Mouse (Mus musculus) MEL-GATA-1-ER (cell line): ENCODE measurements at regions not wholly inside any gene's neighbourhood (a gene's known extent, or its start where the extent isn't known, plus 50 kb on each side); places are given as distances from the start of the nearest gene placed in this dataset.

Experiments
- DNase-seq: peaks from one replicate; pipeline ENCODE4 v3.0.0-alpha.2; 2012; ENCODE audit warnings: low read depth; ENCODE audit errors: extremely low read depth

- no peak for DNase-seq
Observed at GRCm38 (mm10) chr7:119384670-119385241, 74.3 kb downstream of the Gp2 start.

DNA sequence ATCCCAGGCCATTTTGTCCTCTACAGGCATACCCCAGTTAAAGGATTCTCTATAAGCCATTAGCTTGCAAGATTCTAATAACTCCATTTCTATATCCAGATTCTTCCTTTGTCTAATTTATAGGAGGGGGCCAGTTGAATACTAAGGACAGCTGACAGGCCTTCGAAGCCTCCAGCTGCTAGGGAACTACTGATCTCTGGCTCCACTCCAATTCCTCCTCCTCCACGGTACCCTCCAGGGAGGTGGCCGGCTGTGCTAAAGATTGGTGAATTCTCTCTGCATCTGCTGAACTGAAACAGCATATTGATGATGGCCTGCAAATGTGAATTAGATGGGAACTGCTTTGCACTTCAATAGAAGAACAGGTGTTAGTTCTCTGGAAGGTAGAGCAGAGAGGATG, 79.2 kb downstream of the Gp2 start:
- no peak for DNase-seq

- no peak for DNase-seq
Observed at GRCm38 (mm10) chr7:119364268-119364596, 94.9 kb downstream of the Gp2 start.

DNA sequence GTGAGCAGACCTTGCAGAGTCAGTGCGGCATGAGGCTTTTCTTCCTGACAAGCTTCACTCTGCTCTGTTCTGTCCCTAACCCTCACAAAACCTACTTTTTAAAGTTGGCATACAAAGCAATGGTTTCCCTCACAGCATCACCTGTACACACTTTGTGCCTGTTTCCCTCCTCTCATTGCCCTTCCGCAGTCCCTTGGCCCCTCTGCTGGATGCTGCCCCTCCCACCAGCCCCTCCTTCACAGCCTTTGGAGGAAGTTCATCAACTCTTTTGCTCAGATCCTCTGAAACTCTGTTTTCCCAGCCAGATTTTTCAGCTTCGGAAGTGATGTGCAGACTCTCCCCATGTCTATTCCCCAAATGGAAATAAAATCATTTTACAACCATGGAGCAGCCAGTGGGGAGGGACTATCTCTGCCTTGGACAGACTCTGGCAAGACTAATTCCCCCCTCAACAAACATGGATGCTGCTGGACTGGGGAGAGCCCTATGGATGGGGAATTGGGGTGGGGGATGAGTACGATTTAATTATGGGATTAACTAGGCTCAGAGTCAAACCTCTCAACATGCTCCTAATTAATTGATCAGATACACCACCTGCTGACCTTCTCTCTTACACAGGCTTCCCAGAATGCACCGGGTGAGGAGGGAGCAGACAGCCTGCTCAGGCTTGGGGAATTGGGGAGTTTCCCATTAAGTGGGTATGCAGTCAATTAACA, 95.4 kb downstream of the Gp2 start:
- no peak for DNase-seq

DNA sequence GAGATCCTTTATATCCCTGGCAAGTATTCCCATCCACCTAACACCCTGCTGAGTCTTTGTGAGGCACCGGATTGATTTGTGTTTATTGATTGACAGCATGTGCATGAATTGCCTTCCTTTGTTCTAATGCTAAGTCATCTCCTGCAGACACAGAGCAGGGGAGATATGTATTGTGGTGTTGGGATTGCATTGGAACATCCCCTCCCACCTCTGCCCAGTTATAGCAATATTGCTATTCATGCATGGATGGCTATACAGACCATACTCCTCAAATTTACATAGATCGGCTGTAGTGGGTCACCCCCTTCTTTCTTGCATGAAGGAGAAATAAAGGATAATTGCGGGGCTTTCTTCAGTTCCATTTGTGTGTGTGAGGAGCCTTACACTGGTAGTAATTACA, 101.7 kb downstream of the Gp2 start:
- DNase-seq, result no peak

DNA sequence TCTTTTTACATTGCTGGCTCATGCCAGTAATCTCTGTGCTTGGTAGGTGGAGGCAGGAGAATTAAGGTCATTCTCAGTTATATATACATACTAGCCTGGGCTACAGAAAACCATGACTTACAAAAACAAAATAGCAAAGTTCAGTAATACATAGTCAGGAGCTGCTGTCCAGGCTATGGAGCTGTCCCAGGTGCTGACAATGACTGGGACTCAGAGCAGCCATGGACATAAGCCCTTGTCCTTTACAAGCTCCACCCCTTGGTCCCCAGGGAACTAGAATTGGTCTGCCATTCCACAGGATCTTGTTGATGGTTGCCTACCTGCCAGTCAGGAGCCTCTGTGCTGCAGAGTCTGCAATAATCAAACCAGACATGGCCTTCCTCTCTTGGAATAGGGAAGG, 102.8 kb downstream of the Gp2 start:
- peak; percentile 13 for DNase-seq

GRCm38 (mm10) chr7:119352571-119352970, 106.5 kb downstream of the Gp2 start:
- no peak for DNase-seq

GRCm38 (mm10) chr7:119350641-119351040, 108.4 kb downstream of the Gp2 start:
- DNase-seq, result no peak

DNA sequence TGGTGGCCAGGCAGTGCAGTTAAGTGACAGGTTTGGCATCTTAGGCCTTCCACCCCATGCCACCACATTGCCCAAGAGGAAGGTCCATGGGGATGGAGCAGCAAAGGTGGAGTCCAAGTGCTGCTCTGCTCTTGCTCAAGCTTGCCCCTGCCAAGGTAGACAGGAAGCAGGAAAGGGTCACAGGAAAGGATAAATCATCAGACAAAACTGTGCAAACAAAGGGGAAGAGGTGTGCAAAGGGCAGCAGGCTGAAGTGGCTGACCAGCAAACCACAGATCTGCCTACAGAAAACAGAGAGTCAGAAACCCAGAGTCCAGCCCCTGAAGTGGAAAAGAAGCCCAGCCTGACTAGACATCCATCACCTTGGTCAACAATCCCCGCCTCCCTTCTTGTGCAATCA, 115.7 kb downstream of the Gp2 start:
- DNase-seq, result no peak

- no peak for DNase-seq
Observed at GRCm38 (mm10) chr7:119333102-119333501, 126.0 kb downstream of the Gp2 start.

DNA sequence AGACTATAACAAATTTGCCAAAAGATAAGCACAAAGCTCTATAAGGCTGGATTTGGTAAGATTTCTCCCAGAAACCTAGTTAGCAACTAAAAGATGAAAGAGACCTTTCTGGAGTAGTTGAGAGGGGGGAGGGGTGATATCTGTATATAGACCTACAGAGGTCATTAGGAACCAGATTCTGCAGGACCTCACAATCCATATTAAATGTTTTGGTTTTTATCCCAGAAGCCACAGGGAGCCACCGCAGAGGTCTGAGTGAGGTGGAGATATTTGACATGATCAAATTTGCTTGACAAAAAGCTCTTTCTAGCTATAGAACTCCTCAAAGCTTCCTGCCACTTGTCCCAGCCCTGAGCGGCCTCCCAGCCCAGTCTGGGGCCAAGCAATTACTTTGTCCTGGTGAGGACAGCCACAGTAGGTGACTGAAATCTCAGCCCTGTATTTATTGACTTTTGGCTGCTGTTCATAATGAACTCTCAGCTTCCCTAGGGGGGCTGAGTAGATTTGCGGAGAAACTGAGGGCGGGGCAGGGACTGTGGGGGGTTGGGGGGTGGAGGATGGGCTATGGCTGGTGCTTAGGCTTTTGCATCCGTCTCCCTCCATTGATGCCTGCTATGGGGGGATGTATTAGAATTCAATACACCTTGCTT, 128.5 kb downstream of the Gp2 start:
- no peak for DNase-seq

- no peak for DNase-seq
Observed at GRCm38 (mm10) chr7:119296307-119296706, 111.9 kb upstream of the Gpr139 start.

DNA sequence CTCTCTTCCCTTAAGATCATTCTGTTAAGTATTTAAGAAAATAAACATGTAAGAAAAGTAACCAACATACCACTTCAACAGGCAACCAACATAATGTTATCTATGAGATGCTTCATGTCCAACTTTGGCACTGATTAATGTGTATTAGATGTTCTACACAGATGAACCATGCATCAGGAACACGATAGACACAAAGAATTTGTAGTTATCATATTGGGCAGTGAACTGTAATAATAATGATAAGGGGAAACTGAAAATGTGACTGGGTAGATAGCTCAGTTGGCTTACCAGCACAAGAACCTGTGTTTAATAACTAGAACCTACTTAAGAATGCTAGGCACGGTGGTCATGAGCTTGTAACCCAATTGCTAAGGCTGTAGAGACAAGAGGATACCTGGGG, 107.0 kb upstream of the Gpr139 start:
- DNase-seq, result no peak

- no peak for DNase-seq
Observed at GRCm38 (mm10) chr7:119285290-119285689, 100.9 kb upstream of the Gpr139 start.

DNA sequence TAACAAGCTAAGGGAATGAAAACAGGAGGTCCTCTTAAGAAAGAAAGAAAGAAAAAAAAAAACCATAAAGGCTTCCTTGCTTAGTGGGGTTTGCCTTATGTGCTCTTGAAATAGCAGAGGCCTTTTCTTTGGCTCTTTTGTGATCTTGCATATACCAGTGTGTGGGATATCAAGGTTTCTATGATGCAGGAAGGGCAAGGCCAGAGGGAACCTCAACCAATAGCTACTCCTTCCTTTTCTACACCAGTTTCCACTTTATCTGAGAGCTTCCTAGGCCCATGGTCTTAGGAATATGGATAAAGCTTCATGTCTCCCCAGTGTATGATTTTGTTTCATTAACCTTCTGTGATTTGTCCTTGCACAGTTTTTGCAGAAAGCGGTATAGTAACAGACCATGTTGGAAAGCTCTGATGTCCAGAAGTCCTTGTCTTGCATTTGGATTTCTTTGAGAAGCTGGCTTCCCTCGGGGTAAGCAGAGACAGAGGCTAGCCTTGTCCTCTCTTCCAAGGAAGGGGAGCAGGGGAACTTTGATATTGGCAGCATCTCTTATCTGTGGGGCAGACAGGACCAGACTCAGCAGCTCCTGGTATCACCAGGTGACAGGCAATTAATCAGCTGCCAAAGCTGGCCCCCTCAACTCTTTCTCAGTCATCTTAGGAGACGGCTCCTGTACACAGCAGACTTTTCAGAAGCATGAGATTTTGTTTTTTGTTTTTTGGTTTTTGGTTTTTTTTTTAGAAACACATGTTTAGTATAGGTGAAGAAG, 95.7 kb upstream of the Gpr139 start:
- DNase-seq, result no peak

DNA sequence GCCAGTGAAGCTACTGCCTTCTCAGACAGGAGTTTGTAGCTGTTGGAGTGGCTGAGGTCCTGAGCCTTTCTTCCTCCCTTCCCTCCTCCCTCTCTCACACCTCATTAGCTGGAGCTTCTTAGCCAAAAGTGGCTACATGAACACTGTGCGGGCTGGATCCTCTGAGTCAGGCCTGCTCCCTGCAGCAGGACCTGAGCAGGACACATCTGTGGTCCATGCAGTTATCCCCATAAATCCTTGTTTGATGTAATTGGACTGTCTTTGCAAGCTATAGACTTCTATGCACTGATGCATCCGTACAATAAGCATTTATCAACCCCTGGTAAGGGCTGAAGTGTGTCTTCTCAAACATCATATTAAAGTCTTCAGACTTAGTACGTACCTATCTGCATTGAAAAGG, 88.2 kb upstream of the Gpr139 start:
- DNase-seq, result no peak

GRCm38 (mm10) chr7:119271427-119271826, 87.0 kb upstream of the Gpr139 start:
- DNase-seq, result no peak

GRCm38 (mm10) chr7:119270826-119271420, 86.5 kb upstream of the Gpr139 start:
- DNase-seq, result peak; percentile 97

DNA sequence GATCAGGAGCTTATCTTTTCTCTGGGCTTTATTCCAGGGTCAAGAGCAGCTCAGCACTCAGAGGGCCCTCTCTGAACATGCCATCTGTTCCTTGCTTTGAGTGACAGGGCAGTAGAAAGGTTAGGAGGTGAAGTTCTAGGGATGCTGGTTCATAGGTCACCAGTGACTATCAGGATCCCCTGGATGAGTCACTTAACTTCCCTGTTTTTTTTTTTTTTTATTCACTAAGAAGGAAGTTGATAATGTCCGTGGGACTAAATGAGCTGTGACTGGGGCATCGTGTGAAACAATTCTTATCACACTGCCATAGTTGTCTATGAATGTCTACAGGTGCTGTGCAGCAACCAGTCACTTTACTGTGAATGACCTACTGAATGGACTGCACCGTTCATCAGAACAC, 73.8 kb upstream of the Gpr139 start:
- DNase-seq, result no peak

DNA sequence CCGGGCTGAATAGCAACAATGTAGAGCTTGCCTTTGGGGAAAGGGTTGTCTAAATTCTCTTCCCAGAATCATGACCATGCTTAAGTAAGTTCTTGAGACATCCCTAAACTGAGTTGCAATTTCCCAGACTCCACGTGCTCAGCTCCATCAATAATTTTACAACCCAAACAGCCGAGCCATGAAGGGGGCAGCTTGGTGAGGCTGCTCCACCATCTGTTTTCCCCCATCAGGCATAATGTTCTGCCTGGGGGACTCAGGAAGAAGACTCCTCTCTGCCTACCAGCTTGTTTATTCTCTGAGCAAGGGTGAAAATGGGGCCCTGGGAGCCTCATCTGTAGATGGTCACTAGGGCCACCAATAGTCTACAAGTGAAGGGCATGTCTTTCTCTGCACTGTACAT, 72.5 kb upstream of the Gpr139 start:
- no peak for DNase-seq

GRCm38 (mm10) chr7:119252742-119253141, 68.3 kb upstream of the Gpr139 start:
- DNase-seq, result peak; percentile 46

GRCm38 (mm10) chr7:119251679-119252078, 67.3 kb upstream of the Gpr139 start:
- peak; percentile 95 for DNase-seq
